Mouse (Mus musculus): ENCODE measurements around the gene Crtap. TPM values are rescaled to one million over a fixed set of nuclear protein-coding genes. Genes with fewer than 3 reads are reported as not detected.
A peak's percentile ranks its signal among the peaks of the same experiment; 100 is the strongest.

Gene Crtap
- total RNA-seq (2021): 10 to 100 TPM; 33.4 to 43.6 TPM
- long read RNA-seq, experiment 1, transcript Crtap-201 (7 exons, 1,674 nt): major isoform, 26 of 32 reads
- long read RNA-seq, experiment 1, partial matches to known transcripts: 3 of 32 reads
- long read RNA-seq, experiment 1, other reads (novel, unspliced or antisense): 2 of 32 reads
- long read RNA-seq, experiment 2, transcript Crtap-201 (7 exons, 1,674 nt): major isoform, 29 of 31 reads
- long read RNA-seq, experiment 2, partial matches to known transcripts: 1 of 31 reads
- long read RNA-seq, experiment 2, other reads (novel, unspliced or antisense): 1 of 31 reads

DNA sequence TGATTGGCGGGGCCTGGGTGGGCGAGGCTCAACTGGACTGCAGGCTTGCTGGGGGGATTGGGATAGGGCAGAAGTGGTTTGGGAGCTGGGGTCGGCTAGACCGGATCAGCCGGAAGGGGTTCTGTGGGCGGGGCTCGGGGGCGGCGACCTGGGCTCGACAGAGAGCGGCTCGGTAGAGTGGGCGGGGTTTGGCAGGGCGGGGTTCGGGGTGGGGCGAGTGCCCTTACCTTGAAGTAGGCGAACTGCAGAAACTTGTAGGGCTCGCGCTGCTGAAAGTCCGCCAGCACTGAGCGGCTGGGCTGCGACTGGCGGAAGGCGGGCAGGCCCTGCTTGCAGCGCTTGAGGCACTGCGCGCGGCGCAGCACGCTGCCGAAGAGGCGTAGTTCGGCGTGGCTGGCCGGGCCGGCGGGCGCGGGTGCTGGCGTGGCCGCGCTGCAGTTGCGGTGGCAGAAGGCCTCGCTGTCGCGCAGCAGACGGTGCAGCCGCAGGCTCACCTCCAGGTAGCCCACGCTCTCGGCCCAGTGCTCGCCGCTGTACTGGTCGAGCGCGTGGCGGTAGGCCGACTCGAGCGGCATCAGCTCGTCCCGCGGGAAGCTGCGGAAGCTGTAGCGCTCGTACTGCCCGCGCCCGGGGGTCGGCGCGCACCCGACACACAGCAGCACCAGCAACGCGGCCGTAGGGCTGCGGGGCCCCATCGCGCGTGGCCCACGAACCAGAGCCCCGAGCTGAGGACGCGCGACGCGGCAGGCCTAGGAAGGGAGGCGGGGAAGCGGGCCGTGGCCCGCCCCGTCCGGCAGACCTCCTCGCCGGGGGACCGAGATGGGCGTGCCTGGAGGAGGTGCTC, at the start of gene Crtap:
Gene Crtap (minus strand): TSS at position 771 of the 844 bp plus-strand sequence.
- DNase-seq: peak; percentile 69
- intact Hi-C loops (cut with DNase I; ENCODE audit: low total_unique reads): no loop called here

DNA sequence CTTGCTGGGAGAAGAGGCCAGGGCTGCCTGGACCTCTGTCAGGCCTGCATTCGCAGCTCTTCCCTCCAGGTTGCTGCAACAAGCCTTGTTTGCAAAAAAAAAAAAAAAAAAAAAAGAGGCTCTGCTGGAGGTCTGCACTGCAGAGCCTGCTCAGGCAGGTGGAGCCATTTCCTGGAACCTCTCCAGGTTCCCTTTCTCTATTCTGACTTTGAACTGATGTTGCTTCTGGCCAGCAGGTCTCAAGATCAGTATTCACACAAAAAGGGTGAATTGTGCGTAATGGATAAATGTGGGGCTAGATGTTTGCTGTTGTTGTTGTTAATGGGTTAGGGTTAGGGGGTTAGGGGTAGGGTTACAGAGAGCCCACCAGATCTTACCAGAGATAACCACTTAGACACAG, 45.2 kb upstream of the Crtap start:
- DNase-seq: no peak
- intact Hi-C loops (cut with DNase I; ENCODE audit: low total_unique reads): no loop called here

DNA sequence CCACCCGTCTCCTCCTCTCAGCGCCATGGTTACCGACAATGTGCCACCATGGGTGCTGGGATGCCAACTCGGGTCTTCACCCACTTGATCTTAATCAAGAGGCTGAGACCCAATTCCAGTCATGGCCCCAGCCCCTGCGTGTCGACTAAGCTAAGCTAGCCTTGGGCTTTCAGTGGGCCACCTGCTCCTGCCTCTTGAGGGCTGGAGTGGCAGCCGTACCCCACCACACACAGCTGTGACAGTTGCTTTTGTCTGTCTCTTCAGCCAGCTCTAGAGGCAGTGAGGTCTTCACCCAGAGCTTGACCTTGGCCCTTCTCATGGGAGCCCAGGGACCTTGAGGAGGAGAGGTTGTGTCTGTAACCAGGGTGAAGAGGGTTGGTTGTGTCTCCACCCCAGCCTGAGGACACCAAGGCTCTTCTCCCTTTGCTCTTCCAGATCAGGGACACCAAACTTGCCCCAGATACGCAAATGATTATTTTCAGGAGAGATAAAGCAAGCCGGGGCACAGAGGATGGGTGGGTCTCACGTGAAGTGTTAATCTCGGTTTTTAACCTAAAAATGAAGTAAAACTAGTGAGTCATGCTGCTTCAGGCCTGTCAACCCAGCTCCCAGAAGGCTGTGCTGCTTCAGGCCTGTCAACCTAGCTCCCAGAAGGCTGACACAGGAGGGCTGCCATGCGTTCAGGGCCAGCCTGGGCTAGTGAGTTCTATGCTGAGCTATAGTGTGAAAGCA, 37.8 kb upstream of the Crtap start:
- DNase-seq: no peak
- intact Hi-C loops (cut with DNase I; ENCODE audit: low total_unique reads): no loop called here

DNA sequence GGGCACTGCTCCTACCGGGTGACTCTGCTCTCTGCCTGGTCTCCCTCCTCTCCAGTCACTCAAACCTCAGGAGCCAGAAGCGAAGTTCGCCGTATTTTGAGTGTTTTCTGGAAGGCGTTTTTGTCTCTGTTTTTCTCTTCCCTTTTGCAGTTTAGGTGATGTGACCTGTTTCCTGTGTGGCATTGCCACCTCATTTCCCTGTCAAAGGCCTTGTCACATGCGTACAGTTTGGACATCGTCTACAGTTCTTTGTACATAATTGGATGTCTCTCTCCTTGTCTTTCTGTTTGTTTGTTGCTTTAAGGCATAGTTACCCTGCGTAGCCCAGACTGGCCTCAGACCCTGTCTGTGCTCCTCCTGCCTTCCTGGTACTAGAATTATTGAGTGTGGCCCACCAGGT, 37.0 kb upstream of the Crtap start:
- DNase-seq: no peak
- intact Hi-C loops (cut with DNase I; ENCODE audit: low total_unique reads): no loop called here

DNA sequence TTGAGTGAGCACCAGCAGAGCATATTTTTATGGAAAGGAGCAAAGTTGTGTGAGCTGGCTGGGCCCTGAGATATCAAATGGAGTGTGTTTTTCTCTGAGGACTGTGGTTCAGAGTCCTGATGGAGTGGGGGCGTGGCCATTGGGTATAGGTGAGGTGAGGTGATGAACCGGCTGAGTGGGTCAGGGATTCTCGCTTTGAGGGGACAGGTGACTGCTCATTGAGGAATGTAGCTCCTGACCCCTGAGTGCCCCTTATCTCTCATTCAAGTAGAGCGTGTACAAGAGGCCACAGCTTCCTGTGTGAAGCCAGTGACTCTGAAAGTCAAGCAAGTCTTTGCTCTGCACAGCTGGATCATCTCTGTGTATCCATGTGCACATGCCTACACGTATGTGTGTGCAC, 35.7 kb upstream of the Crtap start:
- intact Hi-C loops (cut with DNase I; ENCODE audit: low total_unique reads): no loop called here
- no peak for DNase-seq

DNA sequence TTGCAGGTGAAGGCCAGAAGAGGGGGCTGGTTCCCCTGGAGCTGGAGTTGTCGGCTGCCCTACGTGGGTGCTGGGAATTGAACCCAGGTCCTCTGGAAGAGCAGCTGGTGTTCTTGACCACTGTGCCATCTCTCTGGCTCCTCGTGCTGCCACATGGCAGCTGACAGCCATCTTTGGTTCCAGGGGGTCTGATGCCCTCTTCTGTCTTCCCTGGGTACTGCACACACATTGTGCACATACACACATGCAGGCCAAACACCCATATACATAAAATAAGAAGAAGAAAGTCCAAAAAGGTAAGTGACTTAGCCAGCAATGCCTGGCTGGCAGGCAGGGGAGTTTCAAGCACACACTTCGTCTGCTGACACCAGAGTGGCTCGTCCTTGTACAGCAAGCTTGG, 35.1 kb upstream of the Crtap start:
- DNase-seq: no peak
- intact Hi-C loops (cut with DNase I; ENCODE audit: low total_unique reads): no loop called here

DNA sequence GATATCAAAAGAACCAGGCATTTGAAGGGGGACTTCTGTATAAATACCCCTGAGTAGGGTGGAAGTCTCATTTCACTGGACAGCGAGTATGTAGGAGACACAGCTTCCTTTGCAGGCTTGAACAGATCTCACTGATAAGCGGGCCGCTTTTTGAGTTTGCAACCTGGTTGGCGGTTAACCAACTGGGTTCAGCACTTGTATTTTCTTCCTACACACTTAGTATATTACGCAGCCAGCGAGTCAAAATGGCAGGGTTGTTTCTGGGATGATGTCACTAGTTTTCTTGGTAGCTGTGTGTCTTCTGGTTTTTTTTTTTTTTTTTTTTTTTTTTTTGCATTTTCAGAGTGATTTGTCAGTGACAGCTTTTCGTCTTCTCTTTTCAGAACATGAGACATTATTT, 31.3 kb upstream of the Crtap start:
- intact Hi-C loops (cut with DNase I; ENCODE audit: low total_unique reads): no loop called here
- no peak for DNase-seq

DNA sequence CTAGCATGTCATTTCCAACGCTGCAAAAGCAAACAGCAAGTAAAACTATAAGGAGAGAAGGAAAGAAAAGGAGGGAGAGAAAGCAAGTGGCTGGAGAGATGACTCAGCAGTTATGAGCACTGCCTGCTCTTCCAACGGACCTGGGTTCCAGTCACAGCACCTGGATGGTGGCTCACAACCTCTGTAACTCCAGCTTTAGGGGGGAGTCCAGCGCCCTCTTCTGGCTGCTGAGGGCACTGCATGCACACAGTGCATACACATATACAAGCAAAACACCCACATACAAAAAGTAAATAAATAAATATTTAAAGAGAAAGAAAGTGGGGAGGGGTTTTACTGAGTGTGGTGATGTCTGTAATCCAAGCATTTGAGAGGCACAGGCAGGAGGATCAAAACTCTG, 30.6 kb upstream of the Crtap start:
- intact Hi-C loops (cut with DNase I; ENCODE audit: low total_unique reads): no loop called here
- DNase-seq: no peak

DNA sequence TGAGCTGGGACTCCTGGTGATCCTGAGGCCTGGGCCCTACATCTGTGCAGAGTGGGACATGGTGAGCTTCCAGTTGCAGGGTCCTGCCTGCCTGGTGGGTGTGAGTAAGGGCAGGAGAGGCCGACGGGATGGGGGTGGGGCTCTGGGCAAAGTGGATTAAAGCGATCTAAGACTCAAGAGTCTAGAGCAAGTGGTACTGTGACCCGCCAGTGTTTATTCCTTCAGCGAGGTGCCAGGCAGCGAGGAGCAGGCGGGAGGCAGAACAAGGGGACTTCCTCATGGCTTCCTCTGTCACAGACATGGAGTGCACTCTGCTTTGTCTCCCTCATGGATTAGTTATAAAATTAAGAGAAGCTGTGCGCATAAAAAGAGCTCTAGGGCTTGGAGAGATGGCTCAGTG, 30.0 kb upstream of the Crtap start:
- DNase-seq: no peak
- intact Hi-C loops (cut with DNase I; ENCODE audit: low total_unique reads): no loop called here

DNA sequence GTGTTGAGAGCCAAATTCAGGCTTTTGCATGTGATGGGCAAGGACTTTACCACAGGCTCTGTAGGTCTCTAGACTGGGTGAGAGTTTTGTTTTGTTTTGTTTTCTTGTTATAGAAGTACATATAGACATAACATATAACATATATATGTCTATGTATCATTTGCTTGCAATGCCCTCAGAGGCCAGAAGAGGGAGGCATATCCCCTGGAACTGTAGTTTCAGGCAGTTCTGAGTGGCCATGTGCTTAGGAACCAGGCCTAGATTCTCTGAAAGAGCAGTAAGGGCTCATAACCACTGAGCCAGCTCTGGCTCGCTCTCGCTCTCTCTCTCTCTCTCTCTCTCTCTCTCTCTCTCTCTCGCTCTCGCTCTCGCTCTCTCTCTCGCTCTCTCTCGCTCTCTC, 27.7 kb upstream of the Crtap start:
- intact Hi-C loops (cut with DNase I; ENCODE audit: low total_unique reads): loop anchor here (5.0 to 10.0 kb wide), 2 partner anchors 79 to 167 kb away; no protein-coding TSS in a partner anchor
- no peak for DNase-seq

DNA sequence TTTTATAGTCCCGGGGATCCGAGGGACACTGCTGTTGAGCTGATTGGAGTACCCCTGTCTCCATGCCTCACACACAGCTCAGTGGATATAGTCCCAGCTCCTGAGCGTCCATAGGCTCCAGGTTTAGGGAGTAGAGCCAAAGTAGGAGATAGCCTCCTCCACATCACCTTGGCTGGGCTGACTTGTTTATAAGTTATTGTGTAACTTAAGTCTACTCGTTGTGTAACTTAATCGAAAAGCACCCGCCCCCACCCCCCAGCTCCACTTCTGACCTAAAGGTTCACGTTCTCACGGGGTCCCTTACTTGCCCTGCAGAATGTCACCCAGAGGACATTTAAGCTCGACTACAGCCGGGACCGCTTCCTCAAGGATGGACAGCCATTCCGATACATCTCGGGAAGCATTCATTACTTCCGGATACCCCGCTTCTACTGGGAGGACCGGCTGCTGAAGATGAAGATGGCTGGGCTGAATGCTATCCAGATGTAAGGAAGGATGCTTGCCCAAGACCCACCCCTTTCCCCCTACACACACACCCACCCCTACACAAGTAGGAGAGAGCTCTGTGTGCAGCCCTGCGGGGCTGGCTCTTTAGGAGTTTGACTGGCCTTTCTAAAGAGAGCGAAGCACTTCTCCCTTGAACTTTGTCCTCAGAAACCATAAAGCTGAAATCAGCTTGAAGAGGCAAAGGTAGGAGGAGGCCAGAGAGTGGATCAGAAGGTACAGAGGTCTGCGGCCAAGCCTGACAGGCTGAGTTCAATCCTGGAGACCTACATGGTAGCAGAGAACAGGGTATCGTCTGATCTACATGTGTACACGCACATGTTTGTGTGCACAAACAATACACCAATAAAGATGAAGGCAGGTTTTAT, 26.4 kb upstream of the Crtap start:
- no peak for DNase-seq
- intact Hi-C loops (cut with DNase I; ENCODE audit: low total_unique reads): loop anchor here (5.0 to 10.0 kb wide), 2 partner anchors 80 to 168 kb away; no protein-coding TSS in a partner anchor

DNA sequence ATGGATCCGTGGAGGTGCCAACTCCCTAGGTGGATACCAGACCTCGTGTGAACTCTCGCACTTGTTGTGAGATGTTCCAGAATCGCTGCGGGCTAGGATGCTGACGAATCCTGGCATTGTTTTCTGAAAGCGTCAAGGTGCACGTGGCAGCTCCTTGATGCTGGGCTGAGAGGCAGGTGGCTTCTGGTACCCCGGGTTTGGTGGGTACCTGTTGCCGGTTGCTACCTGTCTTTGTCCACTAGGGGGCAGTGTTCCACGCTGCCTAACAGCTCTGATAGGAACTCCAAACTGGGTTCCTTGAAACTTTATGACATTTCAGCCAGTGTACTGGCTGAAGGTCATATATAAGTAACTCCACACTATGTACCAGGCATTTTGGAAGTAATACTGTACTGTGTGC, 25.2 kb upstream of the Crtap start:
- DNase-seq: no peak
- intact Hi-C loops (cut with DNase I; ENCODE audit: low total_unique reads): loop anchor here (5.0 to 10.0 kb wide), 2 partner anchors 82 to 169 kb away; no protein-coding TSS in a partner anchor

DNA sequence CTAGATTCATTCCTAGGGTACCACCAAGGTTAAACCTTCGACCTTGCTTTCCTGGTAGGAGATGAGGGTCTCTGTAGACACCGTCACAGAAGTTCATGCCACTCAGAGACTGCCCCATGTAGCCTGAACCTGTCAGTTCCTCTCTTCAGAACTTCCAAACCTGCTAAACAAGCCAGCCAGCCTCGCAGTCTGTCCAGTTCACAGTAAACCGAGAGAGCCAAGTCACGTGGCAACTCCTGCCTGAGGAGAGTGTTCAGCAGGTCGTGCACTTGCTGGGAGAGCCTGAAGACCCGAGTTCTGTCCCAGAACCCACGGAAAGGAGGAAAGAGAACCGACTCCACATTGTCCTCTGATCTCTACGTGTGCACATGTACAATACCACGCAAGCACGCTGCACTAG, 23.4 kb upstream of the Crtap start:
- intact Hi-C loops (cut with DNase I; ENCODE audit: low total_unique reads): loop anchor here (10.0 kb wide), 1 partner anchor 171 kb away; no protein-coding TSS in a partner anchor
- DNase-seq: no peak

DNA sequence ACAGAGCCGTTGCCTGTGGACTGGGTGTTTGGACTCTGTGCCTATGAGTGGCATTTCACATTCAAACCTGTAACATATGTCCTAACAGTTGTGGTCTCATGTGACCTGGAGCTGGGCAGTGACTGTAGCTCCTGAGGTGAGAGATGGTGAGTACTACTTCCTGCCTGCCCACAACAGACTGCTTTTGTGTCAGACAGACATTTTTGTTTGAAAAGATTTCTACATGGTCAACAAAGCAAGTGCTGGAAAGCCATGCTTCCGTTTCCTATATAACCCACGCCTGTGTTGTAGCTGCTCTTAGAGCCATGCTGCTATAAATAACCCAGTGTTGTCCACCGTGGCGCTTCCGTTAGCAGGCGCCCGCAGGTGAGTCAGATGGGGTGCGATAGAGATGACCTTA, 21.9 kb upstream of the Crtap start:
- DNase-seq: no peak
- intact Hi-C loops (cut with DNase I; ENCODE audit: low total_unique reads): loop anchor here (10.0 kb wide), 1 partner anchor 172 kb away; no protein-coding TSS in a partner anchor

DNA sequence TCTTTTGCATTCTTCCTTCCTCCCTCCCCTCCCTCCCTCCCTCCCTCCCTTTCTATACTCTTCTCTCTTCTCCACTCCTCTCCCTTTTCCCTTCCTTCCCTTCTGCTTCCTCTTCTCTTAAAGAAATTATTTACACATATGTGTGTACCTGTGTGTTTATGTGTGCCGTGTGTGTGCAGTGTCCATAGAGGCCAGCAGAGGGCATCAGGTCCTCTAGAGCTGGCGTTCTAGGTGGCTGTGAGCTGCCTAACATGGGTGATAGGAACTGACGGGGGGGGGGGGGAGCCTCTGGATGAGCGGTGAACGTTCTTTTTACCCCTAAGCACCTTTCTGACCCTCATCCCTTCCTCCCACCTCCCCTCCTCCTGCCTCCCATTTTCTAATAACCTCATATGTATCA, 20.8 kb upstream of the Crtap start:
- intact Hi-C loops (cut with DNase I; ENCODE audit: low total_unique reads): loop anchor here (10.0 kb wide), 1 partner anchor 174 kb away; no protein-coding TSS in a partner anchor
- no peak for DNase-seq

DNA sequence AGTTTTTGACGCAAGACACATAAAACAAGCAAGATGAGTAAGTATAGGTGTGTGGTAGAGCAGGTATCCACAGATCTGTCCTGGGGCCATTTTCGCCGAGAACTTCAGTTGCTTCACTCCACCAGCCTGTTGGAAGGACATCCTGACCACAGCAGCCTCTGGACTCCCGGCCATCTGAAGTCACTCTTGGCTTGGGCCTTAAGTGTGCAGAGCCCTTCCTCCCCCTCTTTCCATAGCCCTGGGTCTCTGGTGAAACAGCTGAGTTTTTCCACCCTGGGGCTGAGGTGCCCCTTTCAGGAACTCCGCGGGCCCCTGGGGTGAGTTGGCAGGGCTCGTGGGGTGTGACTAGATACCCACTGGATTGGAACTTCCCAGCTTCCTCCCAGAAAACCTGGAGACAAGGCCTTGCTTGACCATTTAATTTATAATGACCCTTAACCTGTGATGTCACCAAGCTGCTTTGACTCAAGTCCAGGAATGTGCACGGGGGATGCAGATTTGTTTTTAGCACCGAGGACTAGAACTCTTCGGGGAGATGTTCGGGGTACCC, 19.9 kb upstream of the Crtap start:
- DNase-seq: no peak
- intact Hi-C loops (cut with DNase I; ENCODE audit: low total_unique reads): loop anchor here (10.0 kb wide), 1 partner anchor 174 kb away; no protein-coding TSS in a partner anchor

DNA sequence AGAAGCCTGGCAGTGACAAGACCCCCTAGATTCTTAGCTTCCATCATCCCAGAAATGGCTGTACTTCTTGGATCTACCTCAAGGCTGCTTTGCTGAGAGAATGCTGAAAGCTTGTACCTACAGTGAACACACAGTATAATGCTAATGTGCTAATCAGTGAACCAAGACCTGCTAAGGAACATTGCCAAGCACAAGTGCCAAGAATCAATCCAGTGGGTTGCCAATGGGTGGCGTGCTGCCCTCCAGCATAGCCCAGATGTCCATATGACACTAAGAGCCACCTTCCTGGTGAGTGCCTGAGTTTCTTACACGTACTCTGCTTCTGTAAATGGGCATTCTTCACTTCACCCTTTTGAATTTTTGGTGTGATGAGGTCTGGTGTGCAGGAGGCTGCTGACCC, 17.2 kb upstream of the Crtap start:
- intact Hi-C loops (cut with DNase I; ENCODE audit: low total_unique reads): no loop called here
- no peak for DNase-seq

DNA sequence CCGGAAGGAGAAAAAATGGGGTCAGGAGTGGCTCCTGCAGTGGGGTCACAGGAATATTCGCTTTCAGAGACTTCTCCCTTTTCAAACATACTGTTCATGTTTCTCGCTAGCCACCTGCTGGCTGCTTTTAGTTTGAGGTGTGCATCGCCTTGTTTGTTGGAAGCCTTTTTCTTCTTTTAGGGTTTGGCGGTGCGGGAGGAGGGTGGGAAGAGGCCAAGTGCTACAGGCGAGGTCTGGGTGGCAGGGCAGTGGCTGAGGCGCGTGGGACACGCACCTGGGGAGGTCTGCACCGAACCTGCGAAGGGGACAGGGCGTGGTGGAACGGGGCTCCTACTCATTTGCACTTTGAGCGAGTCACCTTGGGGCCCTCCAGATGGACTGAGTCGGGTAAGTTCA, 11.2 kb upstream of the Crtap start:
- intact Hi-C loops (cut with DNase I; ENCODE audit: low total_unique reads): no loop called here
- DNase-seq: no peak

Data from gastrocnemius, postnatal 14 days (tissue).